Mouse (Mus musculus): Measurements from ENCODE around the gene Hpse2.

DNA sequence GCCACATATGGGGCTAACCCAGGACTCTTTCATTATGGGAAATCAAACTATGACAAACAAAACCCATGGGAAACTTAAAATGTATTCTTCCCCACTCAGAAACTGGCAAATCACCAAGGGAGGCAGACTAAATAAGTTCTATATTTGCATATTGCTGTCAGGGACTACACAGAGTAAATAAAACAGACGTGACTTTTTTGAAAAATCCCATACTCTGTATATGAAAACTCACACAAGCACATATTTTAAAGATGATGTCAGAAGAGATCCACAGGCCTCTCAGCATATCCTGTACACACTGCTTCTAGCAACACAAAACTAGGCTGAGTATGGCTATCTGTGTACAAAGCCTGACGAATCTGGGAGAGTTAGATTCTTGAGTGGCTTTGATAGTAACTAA lies 27.4 kb upstream of the Hpse2 start:
- no peak for TF ChIP-seq POLR2A (IDR thresholded peaks at IDR 0.05; ENCODE audit: low read depth, low read length)
- TF ChIP-seq CTCF (conservative IDR thresholded peaks at IDR 0.05; ENCODE audit: insufficient read depth, insufficient read length, low read depth, low read length), result no peak

Data from kidney, adult 2 months (tissue).